Mouse (Mus musculus) monocyte, adult 59 days (primary cell): Measurements from ENCODE around the gene Fam209. TPM values are rescaled to one million over a fixed set of nuclear protein-coding genes. Genes with fewer than 3 reads are reported as not detected.

Experiments
- total RNA-seq, 2 experiments: library from RNA; stranded (reverse); gene quantifications; one replicate each; pipeline ENCODE4 v1.2.4; 2023

Gene Fam209
- 1 to 10 TPM; 3.5 to 6.0 TPM for total RNA-seq

DNA sequence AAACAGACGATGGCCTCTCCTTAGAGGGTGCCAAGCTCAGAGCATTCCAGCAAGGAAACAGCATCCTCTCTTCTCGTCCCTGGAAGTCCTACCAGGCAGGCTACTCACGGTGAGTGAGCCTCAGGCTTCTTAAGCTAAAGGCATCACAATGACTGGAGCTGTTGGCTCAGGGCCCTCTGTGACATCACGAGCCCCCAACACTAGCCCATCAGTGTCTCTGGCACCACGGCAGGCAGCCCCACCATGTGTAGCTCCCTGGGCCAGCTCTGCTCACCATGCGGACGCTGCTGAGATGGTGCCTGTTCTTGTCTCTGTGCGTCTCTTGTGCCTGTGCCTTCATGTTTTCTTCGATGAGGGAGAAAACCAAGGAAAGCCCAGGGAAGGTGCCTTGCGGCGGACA is at the start of gene Fam209:
Gene Fam209 (plus strand): TSS at position 203 of the 400 bp plus-strand sequence.

DNA sequence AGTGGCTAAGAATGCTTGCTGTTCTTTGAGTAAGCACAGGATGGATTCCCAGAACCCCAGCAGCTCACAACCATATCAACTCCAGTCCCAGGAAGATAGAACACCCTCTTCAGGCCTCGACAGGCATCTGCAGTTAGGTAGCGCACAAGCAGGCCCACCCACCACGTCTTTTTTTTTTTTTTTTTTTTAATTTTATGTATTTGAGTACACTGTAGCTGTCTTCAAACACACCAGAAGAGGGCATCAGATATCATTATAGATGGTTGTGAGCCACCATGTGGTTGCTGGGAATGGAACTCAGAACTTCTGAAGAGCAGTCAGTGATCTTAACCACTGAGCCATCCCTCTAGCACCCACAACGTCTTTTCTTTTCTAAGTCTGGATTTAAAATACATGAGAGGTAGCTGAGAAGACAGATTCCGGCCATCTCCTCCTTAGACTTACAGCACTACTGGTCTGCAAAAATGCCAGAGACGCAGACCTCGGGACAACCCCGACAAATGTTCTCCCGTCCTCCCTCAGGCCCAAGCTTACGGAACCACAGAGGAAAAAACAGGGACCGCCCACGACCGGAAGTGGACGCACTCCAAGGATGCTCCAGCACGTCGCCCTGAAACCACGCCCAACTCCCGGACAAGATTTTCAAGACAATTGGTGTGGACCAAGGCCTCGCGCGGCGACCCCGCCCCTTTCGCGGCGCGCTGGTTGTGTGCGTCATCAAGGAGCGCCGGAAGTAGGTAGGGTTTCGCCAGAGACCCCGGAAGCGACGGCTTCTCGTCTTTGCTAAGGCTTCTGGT is 32.3 kb upstream of the Fam209 start, which contains the start of gene Rtf2:
Gene Rtf2 (plus strand): TSS at position 714 of the 797 bp plus-strand sequence.

DNA sequence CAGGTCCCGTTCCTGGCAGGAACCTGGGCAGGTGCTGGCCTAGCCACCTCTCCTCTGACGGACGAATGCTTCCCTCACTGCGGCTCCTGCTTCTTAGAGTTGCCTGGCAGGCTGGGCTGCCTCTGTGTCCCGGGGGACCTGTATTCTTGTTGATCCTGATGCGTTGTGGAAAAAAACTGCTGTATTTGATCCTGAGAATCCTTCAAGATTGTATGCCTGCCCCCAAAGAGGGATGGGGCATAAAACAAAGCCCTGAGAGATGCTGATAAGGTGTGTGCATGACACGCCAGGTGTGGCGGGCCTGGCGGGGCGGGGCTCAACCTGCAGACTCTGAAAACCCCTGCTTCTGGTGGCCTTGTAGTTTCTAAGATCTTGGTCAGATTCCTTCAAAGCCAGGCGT is 13.8 kb upstream of the Fam209 start, which contains the start of gene Gcnt7:
Gene Gcnt7 (minus strand): TSS at position 101 of the 400 bp plus-strand sequence.

Other genes with a start within 250 kb of the Fam209 start
- not detected for gene Mc3r, start 224.0 kb upstream of the Fam209 start, total RNA-seq
- 10 to 100 TPM in 1 of 2 experiments, 1 to 10 TPM in 1; 9.6 to 10.7 TPM for gene Fam210b, start 127.0 kb upstream of the Fam209 start, total RNA-seq
- gene Aurka, start 102.0 kb upstream of the Fam209 start, total RNA-seq = 1 to 10 TPM; 4.7 to 5.2 TPM
- gene Cstf1, start 101.8 kb upstream of the Fam209 start, total RNA-seq = 10 to 100 TPM; 28.4 to 28.7 TPM
- 10 to 100 TPM; 13.3 to 15.2 TPM for gene Cass4, start 78.7 kb upstream of the Fam209 start, total RNA-seq
- 100 to 1,000 TPM in 1 of 2 experiments, 10 to 100 TPM in 1; 95.4 to 103 TPM for gene Rtf2, start 32.0 kb upstream of the Fam209 start, total RNA-seq
- not detected for gene Gcnt7, start 13.9 kb upstream of the Fam209 start, total RNA-seq
- not detected for gene Tfap2c, start 77.1 kb downstream of the Fam209 start, total RNA-seq